Mouse (Mus musculus): Measurements from ENCODE around the gene Frzb. TPM values are rescaled to one million over a fixed set of nuclear protein-coding genes. Genes with fewer than 3 reads are reported as not detected.
A peak's percentile ranks its signal among the peaks of the same experiment; 100 is the strongest.

Gene Frzb
- polyA plus RNA-seq, 1 experiment from 2014 or later = 19.2 TPM

GRCm38 (mm10) chr2:80444418-80445365, 2.7 kb downstream of the Frzb start:
- Histone ChIP-seq H3K27ac (no peak overlapping the region), H3K36me3 (no peaks in the 10 kb centered on the region), H3K27me3 (peaks cover 14% of the 10 kb centered on the region), H3K4me1 (replicated peaks) (peaks cover 13% of the 10 kb centered on the region), H3K9me3 (no peaks in the 10 kb centered on the region), H3K4me2 (peak overlapping the region; percentile 100), H3K4me3 (peak overlapping the region; percentile 67; the same call in 1 of the 2 replicates), H3K9ac (no peak overlapping the region)
- ATAC-seq (ENCODE audit: low FRiP score) = no peak
- WGBS = 63% methylated on average over 14 of the region's 14 CpGs

- Histone ChIP-seq H3K4me2 (no peak overlapping the region), H3K27ac (no peak overlapping the region), H3K36me3 (no peaks in the 10 kb centered on the region), H3K9ac (no peak overlapping the region), H3K4me3 (no peak overlapping the region), H3K27me3 (peaks cover 14% of the 10 kb centered on the region), H3K9me3 (no peaks in the 10 kb centered on the region), H3K4me1 (replicated peaks) (peaks cover 13% of the 10 kb centered on the region)
- WGBS = 96% methylated on average over 2 of the region's 2 CpGs
- no peak for ATAC-seq (ENCODE audit: low FRiP score)
Measured at GRCm38 (mm10) chr2:80443962-80444361, 3.5 kb downstream of the Frzb start.

GRCm38 (mm10) chr2:80441386-80441785, 6.0 kb downstream of the Frzb start:
- Histone ChIP-seq H3K36me3 (no peaks in the 10 kb centered on the region), H3K27ac (no peak overlapping the region), H3K4me3 (no peak overlapping the region), H3K4me2 (no peak overlapping the region), H3K4me1 (replicated peaks) (peaks cover 5% of the 10 kb centered on the region; the same call in 1 of the 2 replicates), H3K27me3 (peaks cover 14% of the 10 kb centered on the region), H3K9ac (no peak overlapping the region), H3K9me3 (no peaks in the 10 kb centered on the region)
- ATAC-seq (ENCODE audit: low FRiP score) = no peak
- whole genome bisulfite sequencing = 95% methylated on average over 3 of the region's 3 CpGs

DNA sequence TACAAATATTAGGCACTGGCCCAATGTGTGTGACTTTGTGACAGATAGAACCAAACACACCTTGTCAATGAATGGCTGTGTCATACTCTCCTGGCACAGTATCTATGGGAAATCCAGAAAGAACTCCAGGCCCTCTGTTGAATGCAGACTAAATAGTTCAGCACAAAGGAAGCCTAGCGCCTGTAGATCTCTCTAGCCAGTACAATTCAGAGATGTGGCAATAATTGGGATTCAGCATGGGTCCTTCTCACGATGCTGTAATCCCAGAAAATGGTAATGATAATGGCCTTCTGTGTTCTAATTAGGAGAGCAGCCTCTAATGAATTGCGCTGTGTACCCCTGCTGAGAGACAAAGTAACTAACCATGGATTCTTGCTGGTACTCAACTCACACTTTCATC, 8.6 kb downstream of the Frzb start:
- WGBS = 43% methylated on average over 3 of the region's 3 CpGs
- Histone ChIP-seq H3K36me3 (no peaks in the 10 kb centered on the region), H3K4me2 (no peak overlapping the region), H3K4me1 (replicated peaks) (no peaks in the 10 kb centered on the region; the same call in 1 of the 2 replicates), H3K9me3 (no peaks in the 10 kb centered on the region), H3K27me3 (no peaks in the 10 kb centered on the region), H3K4me3 (no peak overlapping the region), H3K27ac (no peak overlapping the region), H3K9ac (no peak overlapping the region)
- peak; percentile 57; the same call in 1 of the 2 replicates for ATAC-seq (ENCODE audit: low FRiP score)

GRCm38 (mm10) chr2:80437401-80437800, 10.0 kb downstream of the Frzb start:
- Histone ChIP-seq H3K36me3 (no peaks in the 10 kb centered on the region), H3K27me3 (no peaks in the 10 kb centered on the region), H3K27ac (no peak overlapping the region), H3K4me3 (no peak overlapping the region), H3K9me3 (no peaks in the 10 kb centered on the region), H3K4me2 (no peak overlapping the region), H3K4me1 (replicated peaks) (no peaks in the 10 kb centered on the region; the same call in 1 of the 2 replicates), H3K9ac (no peak overlapping the region)
- no peak for ATAC-seq (ENCODE audit: low FRiP score)
- 41% methylated on average over 2 of the region's 2 CpGs for WGBS

- no peaks in the 10 kb centered on the region for H3K9me3 ChIP-seq
- 78% methylated on average over 11 of the region's 11 CpGs for WGBS
- no peak overlapping the region for H3K4me2 ChIP-seq
- H3K4me1 ChIP-seq (replicated peaks) = no peaks in the 10 kb centered on the region; the same call in 1 of the 2 replicates
- H3K9ac ChIP-seq = no peak overlapping the region
- no peaks in the 10 kb centered on the region for H3K27me3 ChIP-seq
- H3K36me3 ChIP-seq = no peaks in the 10 kb centered on the region
- no peak overlapping the region for H3K27ac ChIP-seq
- no peak for ATAC-seq (ENCODE audit: low FRiP score)
- H3K4me3 ChIP-seq = no peak overlapping the region
Measured at GRCm38 (mm10) chr2:80434783-80435572, 12.4 kb downstream of the Frzb start.

DNA sequence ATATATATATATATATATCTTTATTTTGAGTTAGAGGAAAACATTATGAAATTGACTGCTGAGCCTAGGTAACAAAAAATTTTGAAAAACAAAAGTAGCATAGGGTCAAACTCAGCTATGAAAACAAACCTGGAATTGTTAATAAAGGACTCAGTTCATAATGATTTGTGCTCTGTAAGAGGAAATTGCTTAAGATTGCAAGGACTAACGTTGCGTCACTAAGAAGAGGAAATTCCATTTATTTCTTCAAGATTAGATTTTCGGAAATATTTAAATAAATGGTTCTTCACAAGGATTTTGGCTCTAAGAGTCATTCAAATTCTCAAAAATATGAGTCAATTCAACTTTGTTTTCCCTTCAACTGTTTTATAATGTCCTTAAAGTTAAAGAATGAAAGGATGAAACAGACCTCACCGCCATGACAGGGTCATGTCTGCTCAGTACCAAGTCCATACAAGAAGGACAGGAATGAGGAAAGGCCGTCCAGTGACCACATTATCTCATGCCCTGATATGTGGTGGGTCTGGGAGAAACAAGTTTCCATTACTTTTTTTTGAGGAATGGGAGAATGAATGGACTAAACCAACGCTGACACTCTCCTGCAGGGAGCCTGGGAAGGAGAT, 14.1 kb downstream of the Frzb start:
- WGBS = 96% methylated on average over 6 of the region's 6 CpGs
- Histone ChIP-seq H3K27me3 (no peaks in the 10 kb centered on the region), H3K9me3 (no peaks in the 10 kb centered on the region), H3K9ac (no peak overlapping the region), H3K27ac (no peak overlapping the region), H3K4me2 (no peak overlapping the region), H3K4me1 (replicated peaks) (no peaks in the 10 kb centered on the region; the same call in 1 of the 2 replicates), H3K36me3 (no peaks in the 10 kb centered on the region), H3K4me3 (no peak overlapping the region)
- no peak for ATAC-seq (ENCODE audit: low FRiP score)

- no peak overlapping the region for H3K9ac ChIP-seq
- WGBS = 80% methylated on average over 1 of the region's 1 CpGs
- no peaks in the 10 kb centered on the region for H3K27me3 ChIP-seq
- no peak overlapping the region for H3K4me2 ChIP-seq
- H3K4me1 ChIP-seq (replicated peaks) = no peaks in the 10 kb centered on the region
- H3K36me3 ChIP-seq = no peaks in the 10 kb centered on the region
- ATAC-seq (ENCODE audit: low FRiP score) = no peak
- no peaks in the 10 kb centered on the region for H3K9me3 ChIP-seq
- no peak overlapping the region for H3K27ac ChIP-seq
- H3K4me3 ChIP-seq = no peak overlapping the region
Measured at GRCm38 (mm10) chr2:80430357-80431053, 16.9 kb downstream of the Frzb start.

DNA sequence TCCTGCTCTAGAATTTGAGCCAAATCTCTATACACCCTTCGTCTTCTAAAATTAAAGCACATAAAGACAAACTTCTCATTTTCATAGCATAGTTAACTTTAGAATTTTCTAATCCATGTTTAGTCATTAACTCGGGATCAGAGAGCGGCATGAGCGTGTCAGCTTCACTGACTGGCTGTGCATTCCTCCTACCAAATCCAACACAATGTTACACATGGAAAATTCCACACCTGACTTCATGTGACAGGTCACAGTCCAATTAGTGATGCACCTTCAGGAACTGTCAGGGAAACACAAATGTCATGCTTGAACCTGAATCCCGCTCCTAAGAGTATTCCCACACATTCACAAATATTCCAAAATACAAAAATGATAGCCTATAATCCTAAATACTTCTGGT, 24.3 kb downstream of the Frzb start:
- Histone ChIP-seq H3K4me1 (replicated peaks) (no peaks in the 10 kb centered on the region), H3K9me3 (no peaks in the 10 kb centered on the region), H3K27ac (no peak overlapping the region), H3K4me3 (no peak overlapping the region), H3K9ac (no peak overlapping the region), H3K4me2 (no peak overlapping the region), H3K36me3 (no peaks in the 10 kb centered on the region), H3K27me3 (no peaks in the 10 kb centered on the region)
- ATAC-seq (ENCODE audit: low FRiP score) = no peak
- WGBS = 97% methylated on average over 5 of the region's 5 CpGs

GRCm38 (mm10) chr2:80421990-80422389, 25.4 kb downstream of the Frzb start:
- Histone ChIP-seq H3K9ac (no peak overlapping the region), H3K27me3 (no peaks in the 10 kb centered on the region), H3K36me3 (no peaks in the 10 kb centered on the region), H3K4me2 (no peak overlapping the region), H3K27ac (no peak overlapping the region), H3K4me1 (replicated peaks) (no peaks in the 10 kb centered on the region), H3K4me3 (no peak overlapping the region), H3K9me3 (no peaks in the 10 kb centered on the region)
- 67% methylated on average over 1 of the region's 1 CpGs for WGBS
- ATAC-seq (ENCODE audit: low FRiP score) = no peak

DNA sequence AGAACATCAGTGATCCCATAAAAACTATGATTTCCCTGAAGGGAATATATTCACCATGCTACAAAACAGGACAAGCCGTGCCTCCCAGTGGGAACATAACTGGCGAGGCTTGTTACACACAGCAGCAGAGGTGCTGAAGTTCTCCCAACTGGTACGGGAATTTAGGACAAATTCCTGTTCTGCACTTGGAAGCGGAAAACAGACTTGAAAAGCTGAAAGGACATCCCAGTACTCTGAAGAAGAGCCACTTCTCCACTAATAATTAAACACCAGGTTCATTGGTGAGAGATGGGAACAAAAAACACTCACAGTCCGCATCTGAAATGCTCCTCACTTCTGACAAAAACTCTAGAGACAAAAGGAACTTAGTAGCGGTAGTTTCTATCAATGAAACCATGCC, 31.1 kb downstream of the Frzb start:
- Histone ChIP-seq H3K4me1 (replicated peaks) (no peaks in the 10 kb centered on the region), H3K27ac (no peak overlapping the region), H3K4me3 (no peak overlapping the region), H3K9ac (no peak overlapping the region), H3K27me3 (no peaks in the 10 kb centered on the region), H3K9me3 (no peaks in the 10 kb centered on the region), H3K4me2 (no peak overlapping the region), H3K36me3 (no peaks in the 10 kb centered on the region)
- no peak for ATAC-seq (ENCODE audit: low FRiP score)
- WGBS = 83% methylated on average over 6 of the region's 6 CpGs

- H3K27me3 ChIP-seq = no peaks in the 10 kb centered on the region
- WGBS = 86% methylated on average over 3 of the region's 3 CpGs
- H3K4me2 ChIP-seq = no peak overlapping the region
- H3K9me3 ChIP-seq = no peaks in the 10 kb centered on the region
- no peaks in the 10 kb centered on the region for H3K36me3 ChIP-seq
- no peak for ATAC-seq (ENCODE audit: low FRiP score)
- H3K4me3 ChIP-seq = no peak overlapping the region
- H3K27ac ChIP-seq = no peak overlapping the region
- H3K4me1 ChIP-seq (replicated peaks) = no peaks in the 10 kb centered on the region
- H3K9ac ChIP-seq = no peak overlapping the region
Measured at GRCm38 (mm10) chr2:80414387-80414786, 33.0 kb downstream of the Frzb start.
